Mouse (Mus musculus) embryonic facial prominence, embryonic 15.5 days (tissue): ENCODE measurements around the gene 9430038I01Rik. TPM values are rescaled to one million over a fixed set of nuclear protein-coding genes. Genes with fewer than 3 reads are reported as not detected.
A peak's percentile ranks its signal among the peaks of the same experiment; 100 is the strongest.
"Not testable (repeated sequence)": the region's sequence is repeated elsewhere in the genome, so short reads cannot be mapped to it uniquely, and the experiment has no call there.

Experiments
- ATAC-seq: fragments of 200-750 bp; cut with Nextera tagmentation; 2 replicates; pipeline ENCODE4 v1.8.0; 2017; ENCODE audit warnings: low read depth, moderate TSS enrichment; ENCODE audit not compliant: insufficient number of reproducible peaks, low FRiP score, low TSS enrichment
- H3K27ac ChIP-seq: fragments of 300-500 bp; sonication (generic); replicated peaks from 2 replicates; pipeline ENCODE4 v1.5.1; 2015; ENCODE audit warnings: mild to moderate bottlenecking, inconsistent platforms
- H3K27me3 ChIP-seq: fragments of 300-500 bp; sonication (generic); 2 replicates; pipeline ENCODE4 v1.6.1; 2015; ENCODE audit warnings: inconsistent platforms
- H3K36me3 ChIP-seq: fragments of 300-500 bp; sonication (generic); 2 replicates; pipeline ENCODE4 v1.6.1; 2015; ENCODE audit warnings: mild to moderate bottlenecking, inconsistent platforms
- H3K4me1 ChIP-seq: fragments of 300-500 bp; sonication (generic); 2 replicates; pipeline ENCODE4 v1.6.1; 2015; ENCODE audit warnings: inconsistent platforms
- H3K4me2 ChIP-seq: fragments of 300-500 bp; sonication (generic); replicated peaks from 2 replicates; pipeline ENCODE4 v1.6.1; 2015; ENCODE audit warnings: mild to moderate bottlenecking, inconsistent platforms
- H3K4me3 ChIP-seq: fragments of 300-500 bp; sonication (generic); replicated peaks from 2 replicates; pipeline ENCODE4 v1.5.1; 2015; ENCODE audit warnings: mild to moderate bottlenecking, inconsistent platforms
- H3K9ac ChIP-seq: fragments of 300-500 bp; sonication (generic); 2 replicates; pipeline ENCODE4 v1.6.1; 2015; ENCODE audit warnings: inconsistent platforms
- H3K9me3 ChIP-seq: fragments of 300-500 bp; sonication (generic); replicated peaks from 2 replicates; pipeline ENCODE4 v1.6.1; 2016; ENCODE audit warnings: inconsistent platforms
- WGBS: fragments of 180-500 bp; shearing (Covaris S2); methylation state at CpG from one replicate; pipeline ENCODE4 v1.1.7; 2015; 5-methylcytosine and 5-hydroxymethylcytosine counted together
- polyA plus RNA-seq: library from polyadenylated mRNA; unstranded; fragments of >200 nt; fragmentation: Nextera tagmentation; extraction: Ambion mirVana; gene quantifications from 2 replicates; pipeline ENCODE4 v1.2.1, GENCODE M21; 2015

The 9430038I01Rik gene
- 21.7 and 22.4 TPM in 2 replicates for polyA plus RNA-seq

GRCm38 (mm10) chr7:137410337-137411197 is at the start of gene 9430038I01Rik:
Gene 9430038I01Rik (minus strand): TSS chr7:137410762.
- H3K4me2 ChIP-seq: peak within 1 kb of the TSS; percentile 54
- peaks cover 6% of the 10 kb centered on the region; the same call in 1 of the 2 replicates for H3K4me1 ChIP-seq
- H3K27ac ChIP-seq: peak within 1 kb of the TSS; percentile 91
- WGBS: under 1% methylated on average over 63 of the region's 63 CpGs
- H3K4me3 ChIP-seq: peak within 1 kb of the TSS; percentile 96
- no peaks in the 10 kb centered on the region for H3K9me3 ChIP-seq
- no peaks in the 10 kb centered on the region for H3K36me3 ChIP-seq
- peak within 1 kb of the TSS; percentile 64 for H3K9ac ChIP-seq
- H3K27me3 ChIP-seq: no peaks in the 10 kb centered on the region
- peak; percentile 99 for ATAC-seq

DNA sequence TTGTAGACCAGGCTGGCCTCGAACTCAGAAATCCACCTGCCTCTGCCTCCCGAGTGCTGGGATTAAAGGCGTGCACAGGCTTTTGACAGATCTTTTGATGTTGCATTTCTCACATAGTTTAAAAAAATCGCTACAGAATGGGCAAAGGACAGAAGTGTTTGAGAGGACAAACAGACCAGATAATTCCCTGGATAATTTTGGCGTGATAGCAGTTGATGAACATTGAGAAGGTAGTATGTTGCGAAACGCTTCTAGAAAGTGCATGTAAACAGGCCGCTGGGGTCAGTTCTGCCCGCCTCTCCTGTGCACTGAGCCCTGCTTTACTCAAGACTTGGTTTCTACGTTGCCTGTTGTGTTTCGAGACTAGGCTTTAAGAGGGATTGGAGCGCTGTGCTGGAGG is 34.8 kb upstream of the 9430038I01Rik start:
- no peak for ATAC-seq
- peaks cover 38% of the 10 kb centered on the region; the same call in 1 of the 2 replicates for H3K36me3 ChIP-seq
- no peak overlapping the region for H3K9ac ChIP-seq
- no peak overlapping the region for H3K4me2 ChIP-seq
- no peak overlapping the region for H3K4me3 ChIP-seq
- no peaks in the 10 kb centered on the region for H3K9me3 ChIP-seq
- no peaks in the 10 kb centered on the region for H3K27me3 ChIP-seq
- peaks cover 12% of the 10 kb centered on the region for H3K4me1 ChIP-seq
- 94% methylated on average over 12 of the region's 12 CpGs for WGBS
- no peak overlapping the region for H3K27ac ChIP-seq

DNA sequence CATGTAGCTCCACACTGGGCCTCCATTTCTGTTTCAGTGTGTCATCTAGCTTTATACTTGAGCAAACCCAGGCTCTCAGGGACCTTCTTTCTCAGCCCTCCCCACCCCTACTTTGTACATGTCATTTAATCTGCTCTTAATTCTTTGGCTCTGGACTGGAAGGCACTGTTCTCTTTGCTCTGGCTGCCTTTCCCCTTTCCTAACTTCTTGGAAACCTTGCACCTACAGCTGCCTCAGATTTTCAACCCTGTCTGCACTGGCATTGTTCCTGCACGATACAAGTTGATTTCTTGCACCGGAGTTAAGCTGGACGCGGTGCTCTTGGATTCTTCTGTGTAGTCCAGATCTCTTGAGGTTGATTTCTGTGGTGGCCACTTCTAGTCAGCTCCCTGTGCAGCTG is 32.4 kb upstream of the 9430038I01Rik start:
- no peak for ATAC-seq
- H3K4me1 ChIP-seq: peaks cover 24% of the 10 kb centered on the region
- 0 out of 2 replicates have a peak overlapping the region, but pooled peaks have one; percentile 48 for H3K27ac ChIP-seq
- peaks cover 21% of the 10 kb centered on the region; the same call in 1 of the 2 replicates for H3K36me3 ChIP-seq
- H3K9ac ChIP-seq: no peak overlapping the region
- no peak overlapping the region for H3K4me2 ChIP-seq
- no peak overlapping the region for H3K4me3 ChIP-seq
- 64% methylated on average over 4 of the region's 4 CpGs for WGBS
- no peaks in the 10 kb centered on the region for H3K9me3 ChIP-seq
- no peaks in the 10 kb centered on the region for H3K27me3 ChIP-seq

DNA sequence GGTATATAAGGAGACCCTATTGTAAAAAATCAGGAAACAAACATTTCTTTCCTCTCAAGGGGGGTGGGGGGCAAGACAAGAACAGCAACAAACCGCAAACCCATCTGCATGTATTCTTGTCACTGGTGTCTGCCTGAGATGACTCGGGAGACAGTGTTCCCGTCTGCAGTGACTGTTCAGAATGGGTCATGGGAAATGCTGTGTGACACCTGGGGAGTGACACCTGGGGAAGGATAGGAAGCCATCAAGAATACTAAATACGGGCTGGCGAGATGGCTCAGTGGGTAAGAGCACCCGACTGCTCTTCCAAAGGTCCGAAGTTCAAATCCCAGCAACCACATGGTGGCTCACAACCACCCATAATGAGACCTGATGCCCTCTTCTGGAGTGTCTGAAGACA is 28.4 kb upstream of the 9430038I01Rik start:
- peak overlapping the region; percentile 90; the same call in 1 of the 2 replicates for H3K27ac ChIP-seq
- peaks cover 24% of the 10 kb centered on the region for H3K4me1 ChIP-seq
- peak overlapping the region; percentile 98 for H3K4me3 ChIP-seq
- not testable (repeated sequence) for H3K27me3 ChIP-seq, H3K36me3 ChIP-seq, H3K9me3 ChIP-seq, ATAC-seq
- peak overlapping the region; percentile 62 for H3K4me2 ChIP-seq
- WGBS: 72% methylated on average over 7 of the region's 7 CpGs
- 0 out of 2 replicates have a peak overlapping the region, but pooled peaks have one; percentile 96 for H3K9ac ChIP-seq

- no peak for ATAC-seq
- peaks cover 24% of the 10 kb centered on the region for H3K4me1 ChIP-seq
- peak overlapping the region; percentile 98 for H3K4me3 ChIP-seq
- H3K27me3 ChIP-seq: no peaks in the 10 kb centered on the region
- H3K36me3 ChIP-seq: no peaks in the 10 kb centered on the region
- peak overlapping the region; percentile 62 for H3K4me2 ChIP-seq
- no peaks in the 10 kb centered on the region for H3K9me3 ChIP-seq
- peak overlapping the region; percentile 90 for H3K27ac ChIP-seq
- peak overlapping the region; percentile 96 for H3K9ac ChIP-seq
- under 1% methylated on average over 7 of the region's 7 CpGs for WGBS
Measured at GRCm38 (mm10) chr7:137438179-137438550, 27.6 kb upstream of the 9430038I01Rik start.

DNA sequence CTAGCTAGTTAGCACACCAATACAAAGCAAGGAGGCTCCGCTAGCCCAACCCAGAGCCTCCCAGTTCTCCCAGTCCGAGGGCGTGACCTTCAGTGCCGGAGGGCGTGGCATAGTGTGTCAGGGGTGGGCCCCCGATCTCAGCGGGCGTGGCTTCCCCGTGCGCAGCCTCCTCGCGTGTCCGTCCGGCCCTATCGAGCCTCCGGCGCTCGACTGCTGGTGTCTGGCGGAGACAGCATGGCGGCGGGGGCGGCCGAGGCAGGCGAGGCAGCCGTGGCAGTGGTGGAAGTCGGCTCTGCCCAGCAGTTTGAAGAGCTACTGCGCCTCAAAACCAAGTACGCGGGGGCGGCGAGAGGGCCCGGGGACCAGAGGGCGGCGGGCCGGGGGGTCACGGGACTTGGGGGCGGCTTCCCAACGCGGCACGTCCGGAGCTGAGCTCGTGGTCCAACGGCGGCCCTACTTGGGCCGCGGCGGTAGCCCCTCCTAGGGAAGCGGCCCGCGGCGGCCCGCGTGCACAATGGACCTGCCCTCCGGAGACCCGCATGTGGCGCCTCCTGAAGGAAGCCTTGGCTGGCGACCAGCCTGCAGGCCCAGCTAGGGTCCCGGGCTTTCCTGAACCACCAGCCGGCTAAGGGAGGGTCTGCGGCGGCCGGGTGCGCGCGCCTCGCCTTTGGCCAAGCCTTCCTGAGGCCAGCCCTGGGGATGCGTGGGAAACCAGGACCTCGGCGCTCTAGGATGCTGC is 27.0 kb upstream of the 9430038I01Rik start, which contains the start of gene Glrx3:
Gene Glrx3 (plus strand): TSS at position 175 of the 739 bp plus-strand sequence.
- no peaks in the 10 kb centered on the region for H3K27me3 ChIP-seq
- ATAC-seq: peak; percentile 94
- peaks cover 22% of the 10 kb centered on the region for H3K4me1 ChIP-seq
- H3K4me2 ChIP-seq: peak within 1 kb of the TSS; percentile 62
- H3K9me3 ChIP-seq: no peaks in the 10 kb centered on the region
- H3K4me3 ChIP-seq: peak within 1 kb of the TSS; percentile 98
- H3K27ac ChIP-seq: peak within 1 kb of the TSS; percentile 90
- H3K9ac ChIP-seq: peak within 1 kb of the TSS; percentile 96
- no peaks in the 10 kb centered on the region for H3K36me3 ChIP-seq
- under 1% methylated on average over 69 of the region's 69 CpGs for WGBS

- Histone ChIP-seq H3K36me3 (no peaks in the 10 kb centered on the region), H3K4me2 (peak overlapping the region; percentile 62), H3K27me3 (no peaks in the 10 kb centered on the region), H3K9me3 (no peaks in the 10 kb centered on the region), H3K4me1 (peaks cover 24% of the 10 kb centered on the region), H3K4me3 (peak overlapping the region; percentile 98; the same call in 1 of the 2 replicates), H3K9ac (no peak overlapping the region), H3K27ac (no peak overlapping the region)
- no peak for ATAC-seq
- WGBS: 70% methylated on average over 6 of the region's 6 CpGs
Measured at GRCm38 (mm10) chr7:137436901-137437300, 26.3 kb upstream of the 9430038I01Rik start.

GRCm38 (mm10) chr7:137431769-137432603 is 21.4 kb upstream of the 9430038I01Rik start:
- H3K9ac ChIP-seq: no peak overlapping the region
- H3K4me2 ChIP-seq: no peak overlapping the region
- ATAC-seq: peak; percentile 65; the same call in 1 of the 2 replicates

DNA sequence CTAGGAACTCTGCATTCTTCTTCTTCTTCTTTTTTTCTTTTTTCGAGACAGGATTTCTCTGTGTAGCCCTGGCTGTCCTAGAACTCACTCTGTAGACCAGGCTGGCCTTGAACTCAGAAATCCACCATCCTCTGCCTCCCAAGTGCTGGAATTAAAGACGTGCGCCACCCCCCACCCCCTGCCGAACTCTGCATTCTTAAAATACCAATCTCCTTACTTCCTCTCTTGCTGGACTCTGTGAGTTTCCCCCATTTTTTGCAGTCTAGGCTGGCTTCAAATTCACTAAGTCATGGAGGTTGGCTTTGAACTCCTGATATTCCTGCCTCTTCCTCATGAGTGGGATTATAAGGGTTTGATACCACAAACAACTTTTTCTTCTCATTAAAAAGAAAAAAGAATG is 16.1 kb upstream of the 9430038I01Rik start:
- Histone ChIP-seq H3K36me3 (no peaks in the 10 kb centered on the region), H3K27ac (no peak overlapping the region), H3K4me1 (0 out of 2 replicates have a peak, but pooled peaks cover 2% of the 10 kb centered on the region), H3K9ac (no peak overlapping the region), H3K4me3 (no peak overlapping the region), H3K9me3 (no peaks in the 10 kb centered on the region), H3K27me3 (no peaks in the 10 kb centered on the region), H3K4me2 (no peak overlapping the region)
- 50% methylated on average over 4 of the region's 4 CpGs for WGBS
- no peak for ATAC-seq

More at GRCm38 (mm10) chr7:137431769-137432603, 21.4 kb upstream of the 9430038I01Rik start:
- no peaks in the 10 kb centered on the region for H3K36me3 ChIP-seq
- H3K27me3 ChIP-seq: no peaks in the 10 kb centered on the region
- H3K4me1 ChIP-seq: 0 out of 2 replicates have a peak, but pooled peaks cover 12% of the 10 kb centered on the region
- H3K4me3 ChIP-seq: no peak overlapping the region
- no peak overlapping the region for H3K27ac ChIP-seq
- no peaks in the 10 kb centered on the region for H3K9me3 ChIP-seq
- 35% methylated on average over 13 of the region's 13 CpGs for WGBS

DNA sequence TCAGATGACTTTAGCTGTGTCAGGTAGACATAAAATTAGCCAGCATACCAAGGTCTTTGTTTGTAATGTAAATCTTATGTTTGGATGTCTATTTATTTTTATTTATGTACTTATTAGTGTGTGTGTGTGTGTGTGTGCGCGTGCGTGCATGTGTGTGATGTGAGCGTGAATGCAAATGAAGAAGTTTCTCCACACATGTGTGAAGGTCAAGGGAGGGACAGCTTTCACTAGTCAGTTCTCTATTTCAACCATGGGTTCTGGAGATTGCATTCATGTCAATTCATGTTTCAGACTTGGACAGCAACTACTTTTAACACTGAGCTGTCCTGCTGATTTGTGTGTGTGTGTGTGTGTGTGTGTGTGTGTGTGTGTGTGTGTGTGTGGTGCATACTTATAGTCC is 10.7 kb upstream of the 9430038I01Rik start:
- WGBS: 89% methylated on average over 4 of the region's 4 CpGs
- ATAC-seq: no peak

More for the DNA sequence above, 10.7 kb upstream of the 9430038I01Rik start:
- Histone ChIP-seq H3K9ac (no peak overlapping the region), H3K27me3 (no peaks in the 10 kb centered on the region), H3K4me3 (no peak overlapping the region), H3K36me3 (no peaks in the 10 kb centered on the region), H3K4me2 (no peak overlapping the region), H3K27ac (no peak overlapping the region), H3K4me1 (no peaks in the 10 kb centered on the region), H3K9me3 (no peaks in the 10 kb centered on the region)
